Mouse (Mus musculus) E14TG2a.4 (cell line): ENCODE results near the gene Dzank1.
A peak's percentile ranks its signal among the peaks of the same experiment; 100 is the strongest.

Experiments
- H3K27me3 ChIP-seq: 2 replicates; pipeline ENCODE4 v1.6.1; 2014; ENCODE audit warnings: low read length, control low read depth; ENCODE audit not compliant: insufficient read depth
- H3K36me3 ChIP-seq: 2 replicates; pipeline ENCODE4 v1.6.1; 2014; ENCODE audit warnings: low read length, control low read depth; ENCODE audit not compliant: insufficient read depth
- H3K4me1 ChIP-seq: replicated peaks from 2 replicates; pipeline ENCODE4 v1.6.1; 2014; ENCODE audit warnings: low read depth, low read length, control low read depth
- H3K4me3 ChIP-seq: replicated peaks from 2 replicates; pipeline ENCODE4 v1.5.1; 2014; ENCODE audit warnings: mild to moderate bottlenecking, low read length
- H3K9me3 ChIP-seq: 2 replicates; pipeline ENCODE4 v1.6.1; 2014; ENCODE audit warnings: low read length, control low read depth
- CTCF ChIP-seq: conservative IDR thresholded peaks from 2 replicates; pipeline ENCODE4 v1.5.1; 2014; ENCODE audit warnings: low read length
- NANOG ChIP-seq: IDR thresholded peaks from 2 replicates; pipeline ENCODE4 v1.6.1; 2014; ENCODE audit warnings: borderline replicate concordance, low read length, mixed read lengths
- POU5F1 ChIP-seq: IDR thresholded peaks from 2 replicates; pipeline ENCODE4 v1.6.1; 2014; ENCODE audit warnings: low read length, borderline replicate concordance

Dzank1 gene

GRCm38 (mm10) chr2:144464182-144464581 lies 63.0 kb downstream of the Dzank1 start:
- Histone ChIP-seq H3K4me1 (peaks cover 5% of the 10 kb centered on the region; the same call in 1 of the 2 replicates), H3K4me3 (no peak overlapping the region), H3K9me3 (no peaks in the 10 kb centered on the region), H3K36me3 (no peaks in the 10 kb centered on the region), H3K27me3 (no peaks in the 10 kb centered on the region)
- TF ChIP-seq POU5F1 (no peak), CTCF (no peak), NANOG (no peak)

GRCm38 (mm10) chr2:144458975-144459754 lies 68.0 kb downstream of the Dzank1 start:
- TF ChIP-seq CTCF, result no peak
- TF ChIP-seq POU5F1, result no peak
- TF ChIP-seq NANOG, result no peak
- no peaks in the 10 kb centered on the region for H3K9me3 ChIP-seq
- peaks cover 11% of the 10 kb centered on the region for H3K4me1 ChIP-seq
- peak overlapping the region; percentile 81 for H3K4me3 ChIP-seq
- H3K27me3 ChIP-seq, result no peaks in the 10 kb centered on the region
- no peaks in the 10 kb centered on the region for H3K36me3 ChIP-seq

DNA sequence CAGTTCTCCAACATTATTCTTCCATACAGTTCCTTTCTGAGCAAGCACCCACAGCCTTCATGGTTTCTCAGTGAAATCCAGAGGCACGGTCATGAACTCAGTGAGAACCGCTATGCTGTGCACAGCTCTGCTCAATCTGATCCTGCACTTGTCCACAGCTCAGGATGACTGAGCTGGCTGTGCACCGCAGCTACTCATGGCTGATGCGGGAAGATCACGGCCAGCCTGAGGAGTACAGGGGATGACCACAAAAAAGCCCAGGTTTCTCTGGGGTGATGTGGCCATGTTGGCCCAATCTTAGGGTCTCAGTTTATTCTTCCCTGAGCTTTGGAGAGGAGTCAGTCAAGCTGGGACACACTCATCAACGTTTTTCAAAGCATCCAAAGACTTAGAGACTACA lies 68.9 kb downstream of the Dzank1 start:
- H3K4me3 ChIP-seq, result peak overlapping the region; percentile 81
- H3K27me3 ChIP-seq, result no peaks in the 10 kb centered on the region
- TF ChIP-seq CTCF, result no peak
- TF ChIP-seq POU5F1, result no peak
- TF ChIP-seq NANOG, result no peak

GRCm38 (mm10) chr2:144452364-144453008 lies 74.7 kb downstream of the Dzank1 start:
- H3K9me3 ChIP-seq, result no peaks in the 10 kb centered on the region
- TF ChIP-seq CTCF (peak; percentile 42), POU5F1 (no peak)
- no peaks in the 10 kb centered on the region for H3K36me3 ChIP-seq
- H3K4me1 ChIP-seq, result no peaks in the 10 kb centered on the region
- no peak overlapping the region for H3K4me3 ChIP-seq
- no peaks in the 10 kb centered on the region for H3K27me3 ChIP-seq

More for the DNA sequence above, 68.9 kb downstream of the Dzank1 start:
- Histone ChIP-seq H3K36me3 (no peaks in the 10 kb centered on the region), H3K9me3 (no peaks in the 10 kb centered on the region), H3K4me1 (peaks cover 11% of the 10 kb centered on the region)

GRCm38 (mm10) chr2:144450378-144450777 lies 76.8 kb downstream of the Dzank1 start:
- no peak for TF ChIP-seq CTCF
- TF ChIP-seq NANOG, result no peak
- no peak for TF ChIP-seq POU5F1
- Histone ChIP-seq H3K27me3 (no peaks in the 10 kb centered on the region), H3K9me3 (no peaks in the 10 kb centered on the region), H3K4me1 (no peaks in the 10 kb centered on the region), H3K4me3 (no peak overlapping the region), H3K36me3 (no peaks in the 10 kb centered on the region)

GRCm38 (mm10) chr2:144446360-144446999 lies 80.7 kb downstream of the Dzank1 start:
- H3K9me3 ChIP-seq, result no peaks in the 10 kb centered on the region
- no peaks in the 10 kb centered on the region for H3K36me3 ChIP-seq
- H3K27me3 ChIP-seq, result no peaks in the 10 kb centered on the region
- peaks cover 2% of the 10 kb centered on the region for H3K4me1 ChIP-seq
- no peak for TF ChIP-seq NANOG
- TF ChIP-seq CTCF, result no peak
- TF ChIP-seq POU5F1, result no peak
- no peak overlapping the region for H3K4me3 ChIP-seq

DNA sequence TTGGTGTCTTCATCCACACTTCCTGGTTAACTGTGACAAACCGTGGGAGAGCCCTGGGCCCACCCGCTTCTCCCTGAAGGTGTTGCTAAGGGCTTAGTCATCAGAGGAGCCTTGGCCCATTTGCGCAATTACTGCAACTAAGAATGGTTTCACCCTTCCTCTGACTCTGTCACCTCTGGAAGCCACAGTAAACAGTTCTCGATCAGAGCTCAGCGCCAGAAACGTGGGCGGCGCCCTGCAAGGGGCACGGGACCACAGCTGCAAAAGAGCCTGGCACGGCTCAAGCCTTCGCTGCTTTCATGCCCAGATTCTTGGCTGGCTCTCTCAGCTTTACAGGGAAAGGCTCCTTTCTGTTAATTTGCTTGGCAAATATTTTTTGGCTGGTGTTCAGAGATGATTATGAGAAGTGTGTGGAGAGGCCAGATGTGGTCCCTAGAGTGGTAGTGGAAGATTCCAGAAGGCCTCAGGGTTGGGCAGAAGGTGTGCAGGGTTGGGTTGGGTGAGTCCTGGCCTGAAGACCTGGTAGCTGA lies 85.8 kb downstream of the Dzank1 start:
- Histone ChIP-seq H3K36me3 (no peaks in the 10 kb centered on the region), H3K4me3 (no peak overlapping the region), H3K27me3 (no peaks in the 10 kb centered on the region), H3K4me1 (peaks cover 8% of the 10 kb centered on the region), H3K9me3 (no peaks in the 10 kb centered on the region)
- TF ChIP-seq POU5F1 (no peak), NANOG (no peak), CTCF (no peak)

- H3K4me1 ChIP-seq, result peaks cover 8% of the 10 kb centered on the region
- no peaks in the 10 kb centered on the region for H3K36me3 ChIP-seq
- H3K27me3 ChIP-seq, result no peaks in the 10 kb centered on the region
- H3K4me3 ChIP-seq, result no peak overlapping the region
- H3K9me3 ChIP-seq, result no peaks in the 10 kb centered on the region
- TF ChIP-seq NANOG, result no peak
- no peak for TF ChIP-seq POU5F1
- TF ChIP-seq CTCF, result no peak
Measured at GRCm38 (mm10) chr2:144439191-144439700, 88.0 kb downstream of the Dzank1 start.
